Mouse (Mus musculus): ENCODE data around the gene Calhm4. TPM values are rescaled to one million over a fixed set of nuclear protein-coding genes. Genes with fewer than 3 reads are reported as not detected.

Calhm4 gene
- polyA plus RNA-seq, 1 experiment, result not detected

Other genes with a start within 250 kb of the Calhm4 start
- gene Sult3a1, start 186.6 kb downstream of the Calhm4 start, polyA plus RNA-seq (2012; rRNA removed), result not detected in 2 replicates
- gene Rsph4a, start 139.2 kb downstream of the Calhm4 start, polyA plus RNA-seq (2012; rRNA removed), result 0.04 and 0.08 TPM in 2 replicates
- 3.6 and 4.1 TPM in 2 replicates for gene Zup1, start 93.0 kb downstream of the Calhm4 start, polyA plus RNA-seq (2012; rRNA removed)
- gene Rwdd1, start 24.7 kb downstream of the Calhm4 start, polyA plus RNA-seq (2012; rRNA removed), result 31.6 and 32.1 TPM in 2 replicates
- gene Trappc3l, start 6.7 kb downstream of the Calhm4 start, polyA plus RNA-seq (2012; rRNA removed), result not detected in 2 replicates
- gene Calhm5, start 52.2 kb upstream of the Calhm4 start, polyA plus RNA-seq (2012; rRNA removed), result 0.25 and 0.27 TPM in 2 replicates
- gene Calhm6, start 83.7 kb upstream of the Calhm4 start, polyA plus RNA-seq (2012; rRNA removed), result 1.4 TPM in 2 replicates
- gene Dse, start 163.4 kb upstream of the Calhm4 start, polyA plus RNA-seq (2012; rRNA removed), result 8.0 and 8.6 TPM in 2 replicates
- 26.0 and 28.3 TPM in 2 replicates for gene Tspyl1, start 237.9 kb upstream of the Calhm4 start, polyA plus RNA-seq (2012; rRNA removed)